In genomic region chr13:4188174-4188573, GRCm38 (mm10) we compare ENCODE assay signal across 10 mouse cellular contexts. TPM values are rescaled to one million over a fixed set of nuclear protein-coding genes. Genes with fewer than 3 reads are reported as not detected.
A peak's percentile ranks its signal among the peaks of the same experiment; 100 is the strongest.
DNase-seq lines count a peak whose midpoint lies in the region; ATAC-seq and TF ChIP-seq lines count a peak whose summit lies in the region.
"Had no signal": no experiment of that assay in that cellular context is flagged by ENCODE, and none has a peak within 500 bp of the region (broad histone marks: within the 10 kb centered on the region; RNA-seq: fewer than 3 reads in every experiment).

No protein-coding gene starts in this region.

- TF ChIP-seq CTCF in midbrain, postnatal 0 days (IDR thresholded peaks at IDR 0.05) = peak; percentile 63

- no peaks in the 10 kb centered on the region for H3K9me3 ChIP-seq in hindbrain, embryonic 14.5 days (ENCODE audit: control insufficient read depth, low read length)
- H3K9me3 ChIP-seq in hindbrain, embryonic 10.5 days = no peaks in the 10 kb centered on the region
- no peaks in the 10 kb centered on the region for H3K9me3 ChIP-seq in midbrain, postnatal 0 days (ENCODE audit: low read length)
- no peaks in the 10 kb centered on the region for H3K9me3 ChIP-seq in midbrain, embryonic 16.5 days (replicated peaks; ENCODE audit: control insufficient read depth, low read length, poor library complexity, severe bottlenecking)
- H3K9me3 ChIP-seq: liver, embryonic 13.5 days had no signal

- no peaks in the 10 kb centered on the region for H3K36me3 ChIP-seq in hindbrain, embryonic 14.5 days (replicated peaks; ENCODE audit: control insufficient read depth, insufficient read depth)
- H3K36me3 ChIP-seq in hindbrain, embryonic 10.5 days = no peaks in the 10 kb centered on the region
- no peaks in the 10 kb centered on the region for H3K36me3 ChIP-seq in midbrain, postnatal 0 days (ENCODE audit: insufficient read depth, low read length)
- no peaks in the 10 kb centered on the region for H3K36me3 ChIP-seq in midbrain, embryonic 16.5 days (ENCODE audit: control insufficient read depth, insufficient read depth, low read length)
- H3K36me3 ChIP-seq: liver, embryonic 13.5 days had no signal

- no peak overlapping the region for H3K4me2 ChIP-seq in hindbrain, embryonic 14.5 days (replicated peaks)
- H3K4me2 ChIP-seq in midbrain, postnatal 0 days (ENCODE audit: low read depth, low read length, poor library complexity, severe bottlenecking) = no peak overlapping the region
- no peak overlapping the region for H3K4me2 ChIP-seq in midbrain, embryonic 16.5 days (ENCODE audit: low read length)
- H3K4me2 ChIP-seq: liver, embryonic 13.5 days had no signal

- peak; percentile 25 for DNase-seq in hindbrain, embryonic 14.5 days (ENCODE audit: low spot score)
- no peak for DNase-seq in hindbrain, embryonic 10.5 days (ENCODE audit: low spot score)
- peak; percentile 35 for DNase-seq in midbrain, postnatal 0 days (ENCODE audit: low spot score)
- peak; percentile 45 to 46 for DNase-seq in kidney, adult 8-10 months
- no peak for DNase-seq in ovary, adult 18-20 months (ENCODE audit: low spot score)
- no peak for DNase-seq in spleen, postnatal 14 days (ENCODE audit: low spot score in 2 of 2)
- DNase-seq: liver, embryonic 13.5 days; right cerebral cortex, postnatal 25 days; thymus, postnatal 36 days had no signal

- H3K4me3 ChIP-seq in hindbrain, embryonic 14.5 days (replicated peaks; ENCODE audit: low read length) = no peak overlapping the region
- no peak overlapping the region for H3K4me3 ChIP-seq in hindbrain, embryonic 10.5 days
- H3K4me3 ChIP-seq in midbrain, postnatal 0 days (ENCODE audit: low read depth, low read length) = no peak overlapping the region
- H3K4me3 ChIP-seq in midbrain, embryonic 16.5 days (ENCODE audit: low read depth, low read length) = no peak overlapping the region
- H3K4me3 ChIP-seq: liver, embryonic 13.5 days had no signal

- no peak overlapping the region for H3K9ac ChIP-seq in hindbrain, embryonic 14.5 days
- H3K9ac ChIP-seq in midbrain, postnatal 0 days (replicated peaks; ENCODE audit: low read length, poor library complexity, severe bottlenecking) = no peak overlapping the region
- H3K9ac ChIP-seq in midbrain, embryonic 16.5 days (ENCODE audit: low read depth, low read length) = no peak overlapping the region
- H3K9ac ChIP-seq: liver, embryonic 13.5 days had no signal

- H3K27me3 ChIP-seq in hindbrain, embryonic 14.5 days (ENCODE audit: control insufficient read depth, insufficient read depth, low read length) = no peaks in the 10 kb centered on the region
- no peaks in the 10 kb centered on the region for H3K27me3 ChIP-seq in hindbrain, embryonic 10.5 days (ENCODE audit: insufficient read depth, poor library complexity, severe bottlenecking)
- no peaks in the 10 kb centered on the region for H3K27me3 ChIP-seq in midbrain, postnatal 0 days (ENCODE audit: insufficient read depth, low read length)
- no peaks in the 10 kb centered on the region for H3K27me3 ChIP-seq in midbrain, embryonic 16.5 days (ENCODE audit: control insufficient read depth, insufficient read depth, low read depth, low read length)
- H3K27me3 ChIP-seq: liver, embryonic 13.5 days had no signal

- no peak overlapping the region for H3K27ac ChIP-seq in hindbrain, embryonic 14.5 days
- H3K27ac ChIP-seq in hindbrain, embryonic 10.5 days = no peak overlapping the region
- no peak overlapping the region for H3K27ac ChIP-seq in midbrain, postnatal 0 days (ENCODE audit: low read depth, low read length)
- no peak overlapping the region for H3K27ac ChIP-seq in midbrain, embryonic 16.5 days (ENCODE audit: low read length)
- H3K27ac ChIP-seq: liver, embryonic 13.5 days had no signal

- ATAC-seq in hindbrain, embryonic 14.5 days (ENCODE audit: low FRiP score) = no peak
- no peak for ATAC-seq in midbrain, postnatal 0 days (ENCODE audit: low FRiP score)
- ATAC-seq in midbrain, embryonic 16.5 days = no peak

- 92% methylated on average over 2 of the region's 2 CpGs for WGBS in hindbrain, embryonic 14.5 days
- WGBS in hindbrain, embryonic 10.5 days = 91% methylated on average over 2 of the region's 2 CpGs
- WGBS in midbrain, postnatal 0 days = 89% methylated on average over 2 of the region's 2 CpGs
- WGBS in midbrain, embryonic 16.5 days = 85% methylated on average over 2 of the region's 2 CpGs

- H3K4me1 ChIP-seq in hindbrain, embryonic 14.5 days (replicated peaks; ENCODE audit: control insufficient read depth, insufficient read depth, low read length) = no peaks in the 10 kb centered on the region
- no peaks in the 10 kb centered on the region for H3K4me1 ChIP-seq in hindbrain, embryonic 10.5 days (replicated peaks)
- H3K4me1 ChIP-seq in midbrain, postnatal 0 days (ENCODE audit: insufficient read depth, low read length) = no peaks in the 10 kb centered on the region
- no peaks in the 10 kb centered on the region for H3K4me1 ChIP-seq in midbrain, embryonic 16.5 days (ENCODE audit: control insufficient read depth, insufficient read depth, low read length)
- H3K4me1 ChIP-seq: liver, embryonic 13.5 days had no signal

RNA-seq across cellular contexts. Expression of gene Akr1c13, which starts 2.8 kb away (rescaled TPM):
- polyA plus RNA-seq in hindbrain, embryonic 14.5 days (2014; fragmentation: Nextera tagmentation; extraction: Ambion mirVana) = 5.5 and 7.5 TPM in 2 replicates
- polyA plus RNA-seq in hindbrain, embryonic 10.5 days (2016; fragmentation: Nextera tagmentation; extraction: Ambion mirVana) = 0.65 and 0.72 TPM in 2 replicates
- 1.8 TPM in 1 of 2 replicates, not detected in the other for total RNA-seq in midbrain, postnatal 0 days (2014; rRNA removed)
- polyA plus RNA-seq in midbrain, postnatal 0 days (2015; fragmentation: Nextera tagmentation; extraction: Ambion mirVana) = 1.1 and 1.5 TPM in 2 replicates
- polyA plus RNA-seq in midbrain, embryonic 16.5 days (2015; fragmentation: Nextera tagmentation; extraction: Ambion mirVana) = 1.2 and 1.5 TPM in 2 replicates

RNA-seq across cellular contexts. Expression of gene Akr1c18, which starts 37.7 kb away (rescaled TPM):
- not detected in 2 replicates for polyA plus RNA-seq in hindbrain, embryonic 14.5 days (2014; fragmentation: Nextera tagmentation; extraction: Ambion mirVana)
- not detected in 2 replicates for polyA plus RNA-seq in hindbrain, embryonic 10.5 days (2016; fragmentation: Nextera tagmentation; extraction: Ambion mirVana)
- total RNA-seq in midbrain, postnatal 0 days (2014; rRNA removed) = not detected in 2 replicates
- polyA plus RNA-seq in midbrain, postnatal 0 days (2015; fragmentation: Nextera tagmentation; extraction: Ambion mirVana) = not detected in 2 replicates
- not detected in 2 replicates for polyA plus RNA-seq in midbrain, embryonic 16.5 days (2015; fragmentation: Nextera tagmentation; extraction: Ambion mirVana)

RNA-seq across cellular contexts. Expression of gene Akr1c19, which starts 40.3 kb away (rescaled TPM):
- 7.3 and 7.6 TPM in 2 replicates for polyA plus RNA-seq in hindbrain, embryonic 14.5 days (2014; fragmentation: Nextera tagmentation; extraction: Ambion mirVana)
- 0.25 and 0.64 TPM in 2 replicates for polyA plus RNA-seq in hindbrain, embryonic 10.5 days (2016; fragmentation: Nextera tagmentation; extraction: Ambion mirVana)
- 3.6 and 5.2 TPM in 2 replicates for total RNA-seq in midbrain, postnatal 0 days (2014; rRNA removed)
- 7.6 TPM in 2 replicates for polyA plus RNA-seq in midbrain, postnatal 0 days (2015; fragmentation: Nextera tagmentation; extraction: Ambion mirVana)
- 7.4 and 8.4 TPM in 2 replicates for polyA plus RNA-seq in midbrain, embryonic 16.5 days (2015; fragmentation: Nextera tagmentation; extraction: Ambion mirVana)

Comparison
In these comparisons a context has a peak if more than half of its experiments do, and no peak if none do; other contexts are left out.
1. DNase-seq: peak in hindbrain, embryonic 14.5 days (single experiment), midbrain, postnatal 0 days (single experiment) and kidney, adult 8-10 months (2 of 2); none in hindbrain, embryonic 10.5 days (single experiment), ovary, adult 18-20 months (single experiment) and spleen, postnatal 14 days (0 of 2).